15 mouse cellular contexts compared by ENCODE assay signal in genomic region chr8:46149782-46150181, GRCm38 (mm10). TPM values are rescaled to one million over a fixed set of nuclear protein-coding genes. Genes with fewer than 3 reads are reported as not detected.
A peak's percentile ranks its signal among the peaks of the same experiment; 100 is the strongest.
DNase-seq lines count a peak whose midpoint lies in the region; ATAC-seq and TF ChIP-seq lines count a peak whose summit lies in the region.
"Had no signal": no experiment of that assay in that cellular context is flagged by ENCODE, and none has a peak within 500 bp of the region (broad histone marks: within the 10 kb centered on the region; RNA-seq: fewer than 3 reads in every experiment).

No protein-coding gene starts in this region.

- H3K4me3 ChIP-seq in layer of hippocampus, adult 2 months: no peak overlapping the region; the same call in 1 of the 2 replicates
- H3K4me3 ChIP-seq: forebrain, embryonic 13.5 days; limb, embryonic 12.5 days had no signal

- ATAC-seq in CD4-positive, CD25-positive, alpha-beta regulatory T cell, adult 4 months: no peak
- ATAC-seq: activated CD4-positive, CD25-positive, alpha-beta regulatory T cell, adult 4 months; forebrain, embryonic 13.5 days had no signal

- H3K27ac ChIP-seq in layer of hippocampus, adult 2 months: no peak overlapping the region
- H3K27ac ChIP-seq: forebrain, embryonic 13.5 days; limb, embryonic 12.5 days; macrophage had no signal

- TF ChIP-seq CTCF in layer of hippocampus, adult 2 months (conservative IDR thresholded peaks at IDR 0.05): peak; percentile 62

- peak; percentile 30 for DNase-seq in CD4-positive, CD25-positive, alpha-beta regulatory T cell, adult 2 months (ENCODE audit: low read depth, low spot score)
- no peak for DNase-seq in layer of hippocampus, adult 2 months (ENCODE audit: low spot score in 2 of 2)
- no peak for DNase-seq in layer of hippocampus, adult 8-10 months (ENCODE audit: low spot score in 2 of 2)
- DNase-seq in 3134 (ENCODE audit: extremely low read depth, insufficient read length, low spot score) (peak; percentile 21), R1 (ENCODE audit: low read depth, low spot score) (peak; percentile 34)
- DNase-seq in right cerebral cortex, postnatal 10 days (ENCODE audit: low spot score in 2 of 2): no peak
- no peak for DNase-seq in Muller cell, postnatal 12 days (ENCODE audit: inconsistent ontology term)
- DNase-seq: cerebellum, adult 9-10 months; kidney, adult 8-10 months; thymus, adult 2 months had no signal

RNA-seq across cellular contexts. Expression of gene Cfap97, which starts 1.8 kb away (rescaled TPM):
- polyA plus RNA-seq in CD4-positive, CD25-positive, alpha-beta regulatory T cell, adult 4 months (2017; shearing (Covaris generic)): 10 to 100 TPM; 28.6 to 35.0 TPM
- total RNA-seq in layer of hippocampus, adult 2 months (2021): 10 to 100 TPM; 25.2 to 26.2 TPM
- total RNA-seq in layer of hippocampus, adult 8-10 months (2022): 10 to 100 TPM; 21.7 to 27.2 (median 25.2) TPM

RNA-seq across cellular contexts. Expression of gene Snx25, which starts 2.2 kb away (rescaled TPM):
- polyA plus RNA-seq in CD4-positive, CD25-positive, alpha-beta regulatory T cell, adult 4 months (2017; shearing (Covaris generic)): 1 to 10 TPM; 6.0 to 7.5 TPM
- 10 to 100 TPM; 41.8 to 45.3 TPM for total RNA-seq in layer of hippocampus, adult 2 months (2021)
- total RNA-seq in layer of hippocampus, adult 8-10 months (2022): 10 to 100 TPM; 39.4 to 46.0 (median 42.8) TPM

Comparison
In these comparisons a context has a peak if more than half of its experiments do, and no peak if none do; other contexts are left out.
1. DNase-seq: peak in CD4-positive, CD25-positive, alpha-beta regulatory T cell, adult 2 months (single experiment), 3134 (single experiment) and R1 (single experiment); none in layer of hippocampus, adult 2 months (0 of 2), layer of hippocampus, adult 8-10 months (0 of 2), right cerebral cortex, postnatal 10 days (0 of 2) and Muller cell, postnatal 12 days (single experiment).